Mouse (Mus musculus) CH12.LX (cell line): Measurements from ENCODE around the gene Supt3. TPM values are rescaled to one million over a fixed set of nuclear protein-coding genes. Genes with fewer than 3 reads are reported as not detected.

Experiments
- DNase-seq: peaks from one replicate; pipeline ENCODE4 v3.0.0-alpha.2; 2013; ENCODE audit errors: extremely low read depth
- H3K27ac ChIP-seq: 2 replicates; pipeline ENCODE4 v1.5.1; 2012; ENCODE audit warnings: low read depth, mild to moderate bottlenecking, control low read depth, moderate library complexity; ENCODE audit not compliant: insufficient read depth
- H3K27me3 ChIP-seq: replicated peaks from 2 replicates; pipeline ENCODE3; 2012; ENCODE audit warnings: inconsistent platforms
- H3K36me3 ChIP-seq, 2 experiments: replicated peaks in 1 of 2; 2 replicates each; pipeline versions ENCODE3 to v1.6.1; 2012; ENCODE audit warnings: inconsistent platforms in 1 of 2, low read length in 1 of 2, mild to moderate bottlenecking in 1 of 2, mixed read lengths in 1 of 2, moderate library complexity in 1 of 2; ENCODE audit not compliant: control insufficient read depth in 1 of 2, insufficient read depth in 1 of 2
- H3K4me1 ChIP-seq, 2 experiments: 2 replicates each; pipeline ENCODE4 v1.6.1; 2012; ENCODE audit warnings: inconsistent platforms in 1 of 2, moderate library complexity in 1 of 2; ENCODE audit not compliant: insufficient read depth in 2 of 2, control insufficient read depth in 1 of 2
- H3K4me2 ChIP-seq: 2 replicates; pipeline ENCODE4 v1.6.1; 2012; ENCODE audit warnings: low read depth, mild to moderate bottlenecking, control low read depth; ENCODE audit not compliant: poor library complexity, insufficient read depth, severe bottlenecking
- H3K4me3 ChIP-seq, 3 experiments: fragments of 150-350 bp in 1 of 3; sonication (generic) in 1 of 3; replicated peaks in 1 of 3; 2 replicates each; pipeline versions ENCODE3 to v1.5.1; 2011 to 2012; ENCODE audit warnings: low read depth in 2 of 3, low read length in 2 of 3, mild to moderate bottlenecking in 2 of 3, moderate library complexity in 2 of 3, control low read depth in 1 of 3, improper control_type of control experiment in 1 of 3, inconsistent platforms in 1 of 3, mixed read lengths in 1 of 3; ENCODE audit not compliant: poor library complexity in 1 of 3
- H3K79me2 ChIP-seq: replicated peaks from 2 replicates; pipeline ENCODE4 v1.6.1; 2012; ENCODE audit warnings: mild to moderate bottlenecking, moderate library complexity; ENCODE audit not compliant: control insufficient read depth, poor library complexity, insufficient read depth, severe bottlenecking; ENCODE audit errors: extremely low read depth
- H3K9ac ChIP-seq: 2 replicates; pipeline ENCODE4 v1.6.1; 2012; ENCODE audit warnings: low read depth, mild to moderate bottlenecking, control low read depth, moderate library complexity; ENCODE audit not compliant: insufficient read depth
- H3K9me3 ChIP-seq: replicated peaks from 2 replicates; pipeline ENCODE3; 2012; ENCODE audit warnings: low read length, inconsistent platforms, mixed read lengths
- BHLHE40 ChIP-seq: IDR thresholded peaks from 2 replicates; pipeline ENCODE4 v1.6.1; 2011; ENCODE audit warnings: mild to moderate bottlenecking, low read depth, low read length, improper control_type of control experiment
- CTCF ChIP-seq, 2 experiments: IDR thresholded peaks in 1 of 2; conservative IDR thresholded peaks in 1 of 2; 2 replicates each; pipeline ENCODE4 v1.5.1; 2011 to 2012; ENCODE audit warnings: low read depth in 2 of 2, low read length in 2 of 2, improper control_type of control experiment in 1 of 2, inconsistent platforms in 1 of 2, mild to moderate bottlenecking in 1 of 2, moderate library complexity in 1 of 2
- E2F4 ChIP-seq: IDR thresholded peaks from 2 replicates; pipeline ENCODE4 v1.6.1; 2011; ENCODE audit warnings: low read depth, low read length, improper control_type of control experiment; ENCODE audit not compliant: insufficient replicate concordance
- ELF1 ChIP-seq: IDR thresholded peaks from 2 replicates; pipeline ENCODE4 v1.6.1; 2014; ENCODE audit warnings: low read depth, mild to moderate bottlenecking, inconsistent platforms, low read length, improper control_type of control experiment
- EP300 ChIP-seq: IDR thresholded peaks from 2 replicates; pipeline ENCODE4 v1.6.1; 2011; ENCODE audit warnings: low read length, improper control_type of control experiment
- ETS1 ChIP-seq: conservative IDR thresholded peaks from 2 replicates; pipeline ENCODE4 v1.6.1; 2012; ENCODE audit warnings: low read depth, mild to moderate bottlenecking, inconsistent platforms, low read length, improper control_type of control experiment, moderate library complexity
- IRF4 ChIP-seq: IDR thresholded peaks from 2 replicates; pipeline ENCODE4 v1.6.1; 2014; ENCODE audit warnings: low read depth, mild to moderate bottlenecking, inconsistent platforms, low read length, improper control_type of control experiment
- JUND ChIP-seq: conservative IDR thresholded peaks from 2 replicates; pipeline ENCODE4 v1.6.1; 2011; ENCODE audit warnings: low read depth, low read length, improper control_type of control experiment
- MAZ ChIP-seq: IDR thresholded peaks from 2 replicates; pipeline ENCODE4 v1.6.1; 2012; ENCODE audit warnings: low read depth, mild to moderate bottlenecking, inconsistent platforms, low read length, improper control_type of control experiment, moderate library complexity
- MXI1 ChIP-seq: IDR thresholded peaks from 2 replicates; pipeline ENCODE4 v1.6.1; 2011; ENCODE audit warnings: mild to moderate bottlenecking, low read depth, low read length, improper control_type of control experiment
- NRF1 ChIP-seq: IDR thresholded peaks from 2 replicates; pipeline ENCODE4 v1.6.1; 2014; ENCODE audit warnings: low read depth, mild to moderate bottlenecking, inconsistent platforms, low read length, improper control_type of control experiment, moderate library complexity
- PAX5 ChIP-seq: IDR thresholded peaks from 2 replicates; pipeline ENCODE4 v1.6.1; 2012; ENCODE audit warnings: low read length, inconsistent platforms, mixed read lengths
- POLR2A ChIP-seq: IDR thresholded peaks from 2 replicates; pipeline ENCODE4 v1.6.1; 2011; ENCODE audit warnings: low read depth, mild to moderate bottlenecking, improper control_type of control experiment, low read length
- RCOR1 ChIP-seq: conservative IDR thresholded peaks from 2 replicates; pipeline ENCODE4 v1.6.1; 2012; ENCODE audit warnings: low read depth, mild to moderate bottlenecking, inconsistent platforms, low read length, improper control_type of control experiment
- SIN3A ChIP-seq: IDR thresholded peaks from 2 replicates; pipeline ENCODE4 v1.6.1; 2012; ENCODE audit warnings: low read length, improper control_type of control experiment, inconsistent platforms
- TBP ChIP-seq: conservative IDR thresholded peaks from 2 replicates; pipeline ENCODE4 v1.6.1; 2011; ENCODE audit warnings: low read depth, low read length, improper control_type of control experiment
- TCF12 ChIP-seq: IDR thresholded peaks from 2 replicates; pipeline ENCODE4 v1.6.1; 2014; ENCODE audit warnings: low read depth, mild to moderate bottlenecking, inconsistent platforms, low read length, improper control_type of control experiment
- USF2 ChIP-seq: conservative IDR thresholded peaks from 2 replicates; pipeline ENCODE4 v1.6.1; 2011; ENCODE audit warnings: low read depth, low read length, improper control_type of control experiment
- ZC3H11A ChIP-seq: IDR thresholded peaks from 2 replicates; pipeline ENCODE4 v1.6.1; 2012; ENCODE audit warnings: low read depth, mild to moderate bottlenecking, inconsistent platforms, low read length, improper control_type of control experiment
- ZMIZ1 ChIP-seq: IDR thresholded peaks from 2 replicates; pipeline ENCODE4 v1.6.1; 2012; ENCODE audit warnings: low read depth, mild to moderate bottlenecking, inconsistent platforms, low read length, improper control_type of control experiment
- ZNF384 ChIP-seq: IDR thresholded peaks from 2 replicates; pipeline ENCODE4 v1.6.1; 2012; ENCODE audit warnings: low read depth, low read length, improper control_type of control experiment, inconsistent platforms
- dilution Hi-C: fragments of 300-500 bp; cut with MboI; formaldehyde crosslinking; loops from 2 replicates; pipeline ENCODE4 v1.14.3; 2020; ENCODE audit warnings: low sequenced_read_pairs; ENCODE audit not compliant: extremely low pct_unique_long_range_greater_than_20kb, extremely low pct_ligation_motif_present
- in situ Hi-C: fragments of 300-500 bp; cut with MboI; formaldehyde crosslinking; loops from 3 replicates; pipeline ENCODE4 v1.14.3; 2019; ENCODE audit warnings: low sequenced_read_pairs, low pct_ligation_motif_present, low pct_unique_long_range_greater_than_20kb, mixed read lengths
- polyA plus RNA-seq: library from polyadenylated mRNA; unstranded; fragments of >175 nt; gene quantifications from 2 replicates; pipeline ENCODE4 v1.2.1, GENCODE M21; 2012; ENCODE audit warnings: low read depth; ENCODE audit not compliant: insufficient read length
- total RNA-seq, 2 experiments: library from RNA; depleted of rRNA; stranded (reverse); fragments of 300-350 nt in 1 of 2; fragments of >200 nt in 1 of 2; gene quantifications; 2 replicates each; pipeline ENCODE4 v1.2.3; 2012 to 2014

The Supt3 gene
- total and polyA plus RNA-seq, 3 experiments: 8.3 to 22.7 (median 13.1) TPM

DNA sequence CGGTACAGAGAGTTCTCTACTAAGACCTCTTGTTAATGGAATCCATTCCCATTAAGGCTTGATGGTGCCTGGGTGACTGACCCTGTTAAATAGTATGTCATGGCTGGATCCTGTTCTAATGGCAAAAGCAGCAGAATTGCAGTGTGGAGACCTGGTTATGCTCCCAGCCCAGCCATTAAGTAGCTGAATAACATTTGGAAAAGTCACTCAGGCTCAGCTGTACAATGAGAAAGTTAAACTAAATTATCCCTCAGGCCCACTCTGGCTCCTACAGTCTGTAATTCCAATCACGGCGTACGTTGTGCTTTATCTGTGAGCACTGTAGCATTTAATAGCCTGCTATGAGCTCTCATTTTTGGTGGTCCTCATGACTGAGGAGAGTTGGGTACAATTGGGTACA, 300.0 kb downstream of the Supt3 start:
- Histone ChIP-seq H3K27me3 (no peaks in the 10 kb centered on the region), H3K27ac (no peak overlapping the region), H3K36me3 (peaks cover 0 to 3% of the 10 kb centered on the region in 2 experiments), H3K79me2 (no peaks in the 10 kb centered on the region), H3K4me3 (no peak overlapping the region), H3K9ac (no peak overlapping the region), H3K4me2 (no peak overlapping the region), H3K4me1 (peaks cover 6 to 12% of the 10 kb centered on the region in 2 experiments), H3K9me3 (no peaks in the 10 kb centered on the region)
- no peak for DNase-seq
- dilution Hi-C loops (no loop called here), in situ Hi-C loops (no loop called here)
- TF ChIP-seq TBP (no peak), CTCF (conservative IDR thresholded peaks at IDR 0.05 in 1 of 2, IDR thresholded peaks at IDR 0.05 in 1 of 2; ENCODE audit: low read depth in 2 of 2, low read length in 2 of 2) (no peak), IRF4 (no peak), NRF1 (no peak), PAX5 (no peak)

DNA sequence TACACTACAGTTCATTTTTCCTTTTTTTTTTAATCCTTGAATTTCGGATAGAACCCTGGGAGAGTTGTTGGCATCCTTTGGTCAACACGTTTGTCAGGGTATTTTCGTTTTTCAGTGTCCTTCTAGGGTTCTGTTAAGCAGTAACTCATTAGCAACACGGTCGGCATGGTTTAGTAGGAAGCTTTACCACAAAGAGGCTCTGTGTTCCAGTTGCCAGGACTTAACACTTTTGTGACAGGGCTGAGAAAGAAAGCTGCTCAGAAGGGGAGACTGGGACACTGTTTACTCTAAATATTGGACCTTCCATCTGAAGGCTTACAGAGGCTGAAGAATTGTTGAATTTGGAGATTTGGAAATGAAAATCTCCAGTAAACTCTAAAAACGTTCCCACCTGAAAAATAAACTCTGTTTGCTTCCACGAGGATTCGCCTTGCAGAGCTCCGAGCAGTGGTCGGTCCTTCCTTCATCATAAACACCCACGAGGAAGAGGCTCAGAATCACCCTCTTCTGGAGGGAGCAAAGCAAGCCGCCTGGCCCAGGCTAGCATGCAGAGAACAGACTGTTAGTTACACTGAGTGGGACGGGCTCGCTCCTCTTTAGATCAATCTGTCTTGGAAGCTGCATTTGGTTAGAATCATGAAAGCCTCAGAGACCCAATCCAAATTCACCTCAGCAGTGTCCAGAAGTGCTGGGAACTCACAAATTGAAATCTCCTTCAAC, 301.1 kb downstream of the Supt3 start:
- Histone ChIP-seq H3K36me3 (no peaks in the 10 kb centered on the region), H3K79me2 (no peaks in the 10 kb centered on the region), H3K4me2 (no peak overlapping the region), H3K9me3 (no peaks in the 10 kb centered on the region)
- DNase-seq: no peak
- no peak for TF ChIP-seq IRF4
- TF ChIP-seq RCOR1: no peak
- TF ChIP-seq ELF1: no peak
- no peak for TF ChIP-seq USF2
- no peak for TF ChIP-seq ETS1
- no peak for TF ChIP-seq ZC3H11A
- TF ChIP-seq E2F4: no peak
- TF ChIP-seq SIN3A: no peak
- TF ChIP-seq TBP: no peak
- no peak for TF ChIP-seq JUND
- TF ChIP-seq BHLHE40: no peak
- TF ChIP-seq EP300: no peak
- no peak for TF ChIP-seq ZMIZ1
- TF ChIP-seq POLR2A: no peak
- no peak for TF ChIP-seq MAZ
- no peak for TF ChIP-seq MXI1
- TF ChIP-seq PAX5: no peak
- no peak for TF ChIP-seq ZNF384
- no peak for TF ChIP-seq TCF12
- TF ChIP-seq, all 38 proteins: peak for 0
- Histone ChIP-seq H3K4me3 (no peak overlapping the region), H3K27me3 (no peaks in the 10 kb centered on the region), H3K4me1 (peaks cover 7 to 18% of the 10 kb centered on the region in 2 experiments), H3K9ac (no peak overlapping the region), H3K27ac (no peak overlapping the region)
- dilution Hi-C loops: no loop called here
- in situ Hi-C loops: no loop called here
